Comparison of ENCODE assay signal across 9 mouse cellular contexts in genomic region chr13:60744078-60744460, GRCm38 (mm10). TPM values are rescaled to one million over a fixed set of nuclear protein-coding genes. Genes with fewer than 3 reads are reported as not detected.
DNase-seq lines count a peak whose midpoint lies in the region; ATAC-seq lines count a peak whose summit lies in the region.
"Had no signal": no experiment of that assay in that cellular context is flagged by ENCODE, and none has a peak within 500 bp of the region (broad histone marks: within the 10 kb centered on the region; RNA-seq: fewer than 3 reads in every experiment).

No protein-coding gene starts in this region.

- intact Hi-C loops in left cerebral cortex, postnatal 36 days (cut with DNase I) = loop anchor here (10.0 kb wide), 1 partner anchor 889 kb away; no protein-coding TSS in a partner anchor

- no peaks in the 10 kb centered on the region for H3K27me3 ChIP-seq in intestine, embryonic 14.5 days (replicated peaks; ENCODE audit: control insufficient read depth, insufficient read depth, low read length)
- H3K27me3 ChIP-seq in midbrain, embryonic 10.5 days (ENCODE audit: low read depth, poor library complexity, severe bottlenecking) = no peaks in the 10 kb centered on the region

- H3K4me1 ChIP-seq in intestine, embryonic 14.5 days (replicated peaks; ENCODE audit: control insufficient read depth, insufficient read depth, low read length) = no peaks in the 10 kb centered on the region
- H3K4me1 ChIP-seq in midbrain, embryonic 10.5 days = no peaks in the 10 kb centered on the region

- peaks cover 22% of the 10 kb centered on the region for H3K36me3 ChIP-seq in intestine, embryonic 14.5 days (ENCODE audit: control insufficient read depth, insufficient read depth, low read length)
- peaks cover 38% of the 10 kb centered on the region for H3K36me3 ChIP-seq in midbrain, embryonic 10.5 days

- peak; percentile 93 for DNase-seq in adrenal gland, postnatal 10 days
- DNase-seq in embryo, embryonic 11.5 days (ENCODE audit: low read depth, low spot score) = peak; percentile 65
- DNase-seq in gastrocnemius, postnatal 4 days (ENCODE audit: low spot score in 2 of 2) = peak; percentile 82 to 87
- peak; percentile 96 for DNase-seq in intestine, embryonic 14.5 days (ENCODE audit: low spot score)
- peak; percentile 76 to 81 for DNase-seq in left cerebral cortex, postnatal 36 days (ENCODE audit: low spot score in 2 of 2)
- peak; percentile 79 for DNase-seq in midbrain, embryonic 10.5 days (ENCODE audit: low spot score)
- DNase-seq in right cerebral cortex, postnatal 25 days = peak; percentile 81
- DNase-seq in urinary bladder, postnatal 4 days (ENCODE audit: low spot score in 2 of 2) = peak; percentile 72 to 94

- ATAC-seq in intestine, embryonic 14.5 days (replicated peaks; ENCODE audit: low FRiP score, low TSS enrichment, low read depth) = peak; percentile 78

- H3K9ac ChIP-seq in intestine, embryonic 14.5 days (ENCODE audit: low read length) = no peak overlapping the region

- H3K4me3 ChIP-seq in intestine, embryonic 14.5 days (ENCODE audit: low read depth, low read length) = no peak overlapping the region
- no peak overlapping the region for H3K4me3 ChIP-seq in midbrain, embryonic 10.5 days

- no peak overlapping the region for H3K4me2 ChIP-seq in intestine, embryonic 14.5 days (ENCODE audit: low read length)

- H3K27ac ChIP-seq in intestine, embryonic 14.5 days (ENCODE audit: low read depth) = no peak overlapping the region
- H3K27ac ChIP-seq in midbrain, embryonic 10.5 days (replicated peaks) = no peak overlapping the region

- no peaks in the 10 kb centered on the region for H3K9me3 ChIP-seq in intestine, embryonic 14.5 days (ENCODE audit: control insufficient read depth, low read length)
- H3K9me3 ChIP-seq in midbrain, embryonic 10.5 days (replicated peaks) = no peaks in the 10 kb centered on the region; the same call in 1 of the 2 replicates

- whole genome bisulfite sequencing in intestine, embryonic 14.5 days = 39% methylated on average over 7 of the region's 7 CpGs
- 43% methylated on average over 7 of the region's 7 CpGs for WGBS in midbrain, embryonic 10.5 days

RNA-seq across cellular contexts. Expression of gene BC051665, which starts 42.1 kb away (rescaled TPM):
- not detected for total RNA-seq in adrenal gland, postnatal 10 days (2021)
- not detected for total RNA-seq in gastrocnemius, postnatal 4 days (2021)
- not detected in 2 replicates for polyA plus RNA-seq in intestine, embryonic 14.5 days (2014; fragmentation: Nextera tagmentation; extraction: Ambion mirVana)
- not detected for total RNA-seq in left cerebral cortex, postnatal 36 days (2021)
- not detected in 2 replicates for polyA plus RNA-seq in midbrain, embryonic 10.5 days (2016; fragmentation: Nextera tagmentation; extraction: Ambion mirVana)
- polyA plus RNA-seq: stomach, embryonic 14.5 days had no signal

RNA-seq across cellular contexts. Expression of gene Ctsll3, which starts 58.6 kb away (rescaled TPM):
- not detected for total RNA-seq in adrenal gland, postnatal 10 days (2021)
- not detected for total RNA-seq in gastrocnemius, postnatal 4 days (2021)
- polyA plus RNA-seq in intestine, embryonic 14.5 days (2014; fragmentation: Nextera tagmentation; extraction: Ambion mirVana) = not detected in 2 replicates
- not detected for total RNA-seq in left cerebral cortex, postnatal 36 days (2021)
- not detected in 2 replicates for polyA plus RNA-seq in midbrain, embryonic 10.5 days (2016; fragmentation: Nextera tagmentation; extraction: Ambion mirVana)
- polyA plus RNA-seq: stomach, embryonic 14.5 days had no signal
